Mouse (Mus musculus) stomach, postnatal 0 days (tissue): Measurements from ENCODE around the gene Mettl11b.

Source experiments
- CTCF ChIP-seq: IDR thresholded peaks from 2 replicates; pipeline ENCODE4 v1.5.1; 2016; ENCODE audit warnings: antibody characterized with exemption, low read depth, mild to moderate bottlenecking, moderate library complexity
- EP300 ChIP-seq: optimal IDR thresholded peaks from 2 replicates; pipeline ENCODE3; 2016; ENCODE audit warnings: antibody characterized with exemption

DNA sequence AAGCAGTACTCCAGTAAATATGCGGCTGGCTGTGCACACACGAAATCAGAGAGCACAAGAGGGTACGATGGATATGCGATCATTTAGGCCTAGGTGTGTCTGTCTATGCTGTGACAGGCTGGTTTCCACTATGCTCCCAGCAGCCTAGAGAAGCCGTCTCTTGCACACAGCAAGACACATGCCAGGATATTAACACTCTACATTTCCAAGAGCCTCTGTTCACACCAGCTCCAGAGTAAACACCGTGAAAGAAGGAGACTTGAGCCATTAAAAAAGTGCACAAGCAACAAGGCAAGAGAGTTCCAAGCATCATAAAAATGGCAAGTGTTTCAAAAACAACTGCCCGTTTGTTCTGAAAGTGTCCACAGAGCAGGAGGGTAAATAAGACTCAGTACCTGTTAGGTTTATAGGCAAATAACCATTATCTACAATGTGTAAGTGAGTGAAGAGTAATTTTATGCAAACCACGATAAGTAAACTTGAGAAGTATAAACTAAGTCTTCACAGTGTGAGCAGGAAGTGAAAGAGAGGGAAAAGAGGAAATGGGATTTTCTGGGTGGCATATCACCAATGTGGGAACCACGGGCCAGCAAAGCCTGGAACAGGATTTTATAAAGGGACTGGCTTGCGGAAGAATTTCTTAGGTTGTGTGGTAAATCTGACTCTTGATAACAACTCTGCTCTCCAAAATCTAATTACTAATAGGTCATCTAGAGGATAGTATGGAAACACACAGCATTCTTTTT, 32.6 kb upstream of the Mettl11b start:
- TF ChIP-seq CTCF (no peak), EP300 (no peak)
